Mouse (Mus musculus): Measurements from ENCODE around the gene Gfy.

GRCm38 (mm10) chr7:45149545-45149944 lies 29.8 kb downstream of the Gfy start:
- TF ChIP-seq CTCF (IDR thresholded peaks at IDR 0.05; ENCODE audit: insufficient read depth, low read length) (no peak), POLR2A (IDR thresholded peaks at IDR 0.05; ENCODE audit: borderline replicate concordance, extremely low read depth, low read depth, low read length) (no peak)

All from lung, adult 2 months (tissue).